Mouse (Mus musculus) CD4-positive, CD25-positive, alpha-beta regulatory T cell, adult 9 weeks (primary cell): ENCODE data around the gene Gm10320. TPM values are rescaled to one million over a fixed set of nuclear protein-coding genes. Genes with fewer than 3 reads are reported as not detected.

Source experiments
- polyA plus RNA-seq: library from polyadenylated mRNA; unstranded; fragments of 100-300 nt; shearing (Covaris generic); gene quantifications from one replicate; pipeline ENCODE4 v1.2.1, GENCODE M21; 2017

The Gm10320 gene
- not detected for polyA plus RNA-seq

GRCm38 (mm10) chr13:98491909-98492308 is at the start of gene Gm10320:
Gene Gm10320, minus strand, starts transcription at chr13:98492001.

Other genes starting within 250 kb of the Gm10320 start
- 61.5 TPM for gene Utp15, start 229.0 kb downstream of the Gm10320 start, polyA plus RNA-seq
- gene Ankra2, start 228.9 kb downstream of the Gm10320 start, polyA plus RNA-seq, result 22.3 TPM
- not detected for gene Gm21976, start 212.1 kb downstream of the Gm10320 start, polyA plus RNA-seq
- gene Btf3, start 175.0 kb downstream of the Gm10320 start, polyA plus RNA-seq, result 663 TPM
- gene Foxd1, start 137.8 kb downstream of the Gm10320 start, polyA plus RNA-seq, result not detected
- not detected for gene Tmem174, start 145.4 kb upstream of the Gm10320 start, polyA plus RNA-seq
- not detected for gene Tmem171, start 202.8 kb upstream of the Gm10320 start, polyA plus RNA-seq